Mouse (Mus musculus) neural tube, embryonic 13.5 days (tissue): ENCODE data around the gene Rngtt. TPM values are rescaled to one million over a fixed set of nuclear protein-coding genes. Genes with fewer than 3 reads are reported as not detected.

Experiments
- ATAC-seq: fragments of 200-750 bp; cut with Nextera tagmentation; 2 replicates; pipeline ENCODE4 v1.8.0; 2017; ENCODE audit warnings: low read depth, mild to moderate bottlenecking, moderate TSS enrichment, moderate library complexity
- H3K27ac ChIP-seq: fragments of 300-500 bp; sonication (generic); replicated peaks from 2 replicates; pipeline ENCODE4 v1.5.1; 2015; ENCODE audit warnings: moderate library complexity, mild to moderate bottlenecking, inconsistent platforms
- H3K27me3 ChIP-seq: fragments of 300-500 bp; sonication (generic); 2 replicates; pipeline ENCODE4 v1.6.1; 2015; ENCODE audit warnings: mild to moderate bottlenecking, inconsistent platforms
- H3K36me3 ChIP-seq: fragments of 300-500 bp; sonication (generic); 2 replicates; pipeline ENCODE4 v1.6.1; 2015; ENCODE audit warnings: mild to moderate bottlenecking, inconsistent platforms
- H3K4me1 ChIP-seq: fragments of 300-500 bp; sonication (generic); replicated peaks from 2 replicates; pipeline ENCODE4 v1.6.1; 2015; ENCODE audit warnings: inconsistent platforms
- H3K4me2 ChIP-seq: fragments of 300-500 bp; sonication (generic); 2 replicates; pipeline ENCODE4 v1.6.1; 2015; ENCODE audit warnings: inconsistent platforms, mild to moderate bottlenecking, moderate library complexity
- H3K4me3 ChIP-seq: fragments of 300-500 bp; sonication (generic); 2 replicates; pipeline ENCODE4 v1.5.1; 2015; ENCODE audit warnings: mild to moderate bottlenecking, inconsistent platforms
- H3K9ac ChIP-seq: fragments of 300-500 bp; sonication (generic); 2 replicates; pipeline ENCODE4 v1.6.1; 2015; ENCODE audit warnings: moderate library complexity, mild to moderate bottlenecking, inconsistent platforms
- H3K9me3 ChIP-seq: fragments of 300-500 bp; sonication (generic); 2 replicates; pipeline ENCODE4 v1.6.1; 2016; ENCODE audit warnings: inconsistent platforms
- WGBS: fragments of 180-500 bp; shearing (Covaris S2); methylation state at CpG from one replicate; pipeline ENCODE4 v1.1.7; 2015; 5-methylcytosine and 5-hydroxymethylcytosine counted together
- microRNA-seq: library from miRNA; unstranded; fragments of <30 nt; microRNA quantifications from one replicate; pipeline ENCODE4, GENCODE M21; 2016
- polyA plus RNA-seq: library from polyadenylated mRNA; unstranded; fragments of >200 nt; fragmentation: Nextera tagmentation; extraction: Ambion mirVana; gene quantifications from 2 replicates; pipeline ENCODE4 v1.2.1, GENCODE M21; 2015

The Rngtt gene
- polyA plus RNA-seq, 1 experiment from 2014 or later = 28.0 TPM

DNA sequence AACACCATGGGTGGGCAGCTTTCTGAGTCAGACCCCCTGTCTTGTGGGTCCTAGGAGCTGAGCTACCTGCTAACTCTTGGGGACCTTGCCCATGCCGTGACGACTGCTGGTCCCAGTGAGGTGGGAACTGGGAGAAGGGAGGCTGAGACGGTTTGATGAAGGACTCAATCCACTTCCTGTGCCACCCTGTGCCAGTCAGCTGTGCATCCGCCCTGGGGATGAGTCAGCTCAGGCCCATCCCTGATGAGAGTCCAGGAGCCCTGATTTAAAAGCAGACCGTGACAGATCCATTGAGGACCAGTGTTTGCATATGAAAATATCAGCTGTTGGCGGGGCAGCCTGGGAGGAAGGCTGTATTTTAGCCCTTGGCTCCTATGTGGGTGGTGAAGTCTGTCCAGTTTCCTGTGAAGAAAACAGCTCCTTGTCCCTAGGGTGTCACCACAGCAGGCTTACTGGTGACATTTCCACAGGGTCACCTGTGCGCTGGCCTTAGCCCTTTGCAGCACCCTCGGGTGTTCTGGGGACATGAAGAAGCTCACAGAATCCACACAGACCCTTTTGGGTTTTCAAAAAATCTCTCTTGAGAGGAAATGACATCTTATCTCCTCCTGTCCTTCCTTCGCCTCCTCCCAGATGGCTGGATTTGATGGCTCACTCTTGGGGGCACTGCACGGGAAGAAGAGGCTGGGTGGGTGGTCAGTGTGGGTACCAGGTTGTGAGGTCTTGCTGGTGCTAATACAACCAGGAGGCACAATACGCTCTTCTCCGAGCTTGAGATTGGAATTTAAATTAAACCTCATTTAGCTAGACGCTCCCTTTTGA is 234.9 kb downstream of the Rngtt start:
- Histone ChIP-seq H3K36me3 (no peaks in the 10 kb centered on the region), H3K4me2 (0 out of 2 replicates have a peak overlapping the region, but pooled peaks have one; percentile 11), H3K9me3 (no peaks in the 10 kb centered on the region), H3K27me3 (no peaks in the 10 kb centered on the region), H3K4me1 (peaks cover 27% of the 10 kb centered on the region), H3K9ac (no peak overlapping the region), H3K4me3 (no peak overlapping the region), H3K27ac (no peak overlapping the region)
- peak; percentile 24; the same call in 1 of the 2 replicates for ATAC-seq
- WGBS = 48% methylated on average over 13 of the region's 13 CpGs

DNA sequence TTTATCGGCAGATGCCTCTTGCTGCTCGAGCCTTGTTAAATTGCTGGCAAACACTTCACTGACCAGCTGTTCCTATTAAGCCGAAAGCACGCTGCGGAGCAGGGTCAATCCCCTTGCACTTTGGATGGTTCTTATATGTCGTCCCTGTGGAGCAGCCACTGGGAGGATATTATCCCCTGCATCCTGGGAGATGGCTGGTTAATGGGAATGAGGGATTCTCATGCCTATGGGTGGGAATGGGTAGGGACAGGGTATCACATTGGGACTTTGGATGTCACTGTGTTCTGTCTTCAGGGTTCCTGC is 235.4 kb downstream of the Rngtt start:
- ATAC-seq = peak; percentile 58; the same call in 1 of the 2 replicates
- no peaks in the 10 kb centered on the region for H3K27me3 ChIP-seq
- no peak overlapping the region for H3K9ac ChIP-seq
- no peaks in the 10 kb centered on the region for H3K9me3 ChIP-seq
- 17% methylated on average over 6 of the region's 6 CpGs for WGBS
- 0 out of 2 replicates have a peak overlapping the region, but pooled peaks have one; percentile 11 for H3K4me2 ChIP-seq
- H3K36me3 ChIP-seq = no peaks in the 10 kb centered on the region
- H3K4me3 ChIP-seq = no peak overlapping the region
- peaks cover 30% of the 10 kb centered on the region for H3K4me1 ChIP-seq
- no peak overlapping the region for H3K27ac ChIP-seq

DNA sequence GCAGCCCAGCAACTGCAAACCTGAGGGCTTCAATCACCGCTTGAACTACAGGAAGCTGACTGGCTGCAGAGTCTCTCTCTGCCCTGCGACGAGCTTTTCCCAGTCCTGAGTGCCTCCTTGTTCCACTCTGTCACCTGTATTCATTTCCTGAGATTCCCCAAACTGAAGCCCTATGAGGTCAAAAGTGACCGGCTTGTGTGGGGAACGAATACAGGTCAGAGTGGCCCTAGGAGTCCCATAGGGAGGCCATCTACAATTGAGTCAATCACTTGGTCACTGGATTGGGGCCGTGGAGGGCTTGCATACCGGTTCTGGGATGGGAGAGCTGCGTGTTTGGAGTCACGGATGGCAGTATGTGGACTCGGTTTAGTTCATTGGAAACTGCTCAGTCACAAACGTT is 236.2 kb downstream of the Rngtt start:
- Histone ChIP-seq H3K27ac (no peak overlapping the region), H3K4me1 (peaks cover 30% of the 10 kb centered on the region), H3K4me2 (no peak overlapping the region), H3K36me3 (no peaks in the 10 kb centered on the region), H3K9me3 (no peaks in the 10 kb centered on the region), H3K4me3 (no peak overlapping the region), H3K27me3 (no peaks in the 10 kb centered on the region), H3K9ac (no peak overlapping the region)
- WGBS = 91% methylated on average over 11 of the region's 11 CpGs
- ATAC-seq = no peak

DNA sequence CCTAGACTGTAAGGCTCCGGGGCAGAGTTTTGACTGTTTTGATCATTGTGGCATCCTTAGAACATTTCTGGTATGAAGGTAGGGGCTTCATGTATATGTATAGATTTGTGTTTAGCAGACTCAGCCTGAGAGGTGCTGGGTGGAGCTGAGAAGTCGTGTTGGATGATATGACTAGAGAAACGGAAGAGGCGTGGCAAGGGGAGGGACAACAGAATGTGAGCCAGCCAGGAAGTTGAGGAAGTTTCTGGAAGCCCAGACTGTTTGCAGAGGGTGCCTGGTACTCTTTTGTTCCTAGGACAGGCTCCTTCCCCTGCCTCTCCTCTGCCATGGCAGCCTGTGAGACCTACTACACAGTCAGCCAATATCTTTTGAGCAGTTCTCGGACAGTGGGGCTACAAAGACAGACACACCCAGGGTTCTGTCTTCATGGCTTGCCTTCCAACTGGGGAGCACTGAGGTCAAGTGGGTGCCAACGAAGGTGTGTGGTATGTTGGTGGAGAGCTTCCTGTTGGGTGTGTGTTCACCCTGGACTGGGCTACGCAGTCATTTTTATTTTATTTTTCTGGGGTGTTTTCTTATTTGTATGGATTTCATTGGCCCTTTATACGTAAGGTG is 237.3 kb downstream of the Rngtt start:
- 85% methylated on average over 8 of the region's 8 CpGs for WGBS
- Histone ChIP-seq H3K9me3 (no peaks in the 10 kb centered on the region), H3K36me3 (no peaks in the 10 kb centered on the region), H3K9ac (no peak overlapping the region), H3K27ac (no peak overlapping the region), H3K27me3 (no peaks in the 10 kb centered on the region), H3K4me1 (peaks cover 30% of the 10 kb centered on the region), H3K4me3 (no peak overlapping the region), H3K4me2 (no peak overlapping the region)
- ATAC-seq = no peak

DNA sequence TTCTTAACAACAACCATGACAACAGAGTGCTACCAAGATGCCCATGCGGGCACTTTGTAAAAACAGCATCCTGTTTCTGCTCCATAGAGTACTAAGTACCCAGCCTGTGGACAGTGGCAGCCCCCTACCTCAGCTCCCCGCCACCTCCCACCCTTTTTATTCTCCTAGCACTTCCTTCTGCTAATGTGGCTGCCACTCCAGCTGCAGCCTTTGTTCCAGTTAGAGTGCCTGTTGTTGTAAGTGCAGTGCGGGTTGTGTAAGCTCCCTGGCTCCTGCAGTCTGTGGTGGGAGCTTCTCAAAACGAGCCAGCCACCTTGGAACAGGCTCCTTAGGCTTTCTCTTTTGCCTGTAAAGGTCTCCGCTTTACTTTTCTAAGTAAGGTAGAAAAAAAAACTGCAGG is 239.5 kb downstream of the Rngtt start:
- no peak overlapping the region for H3K4me2 ChIP-seq
- H3K9ac ChIP-seq = no peak overlapping the region
- H3K4me1 ChIP-seq = peaks cover 37% of the 10 kb centered on the region
- H3K4me3 ChIP-seq = no peak overlapping the region
- no peaks in the 10 kb centered on the region for H3K9me3 ChIP-seq
- no peaks in the 10 kb centered on the region for H3K27me3 ChIP-seq
- 37% methylated on average over 5 of the region's 5 CpGs for WGBS
- H3K36me3 ChIP-seq = no peaks in the 10 kb centered on the region
- ATAC-seq = no peak
- no peak overlapping the region for H3K27ac ChIP-seq

Small RNAs within 50 kb of the gene (microRNA-seq; reads per million reads assigned to microRNA genes)
- gene Mir8118 = not detected

Other genes with a start within 250 kb of the Rngtt start
- gene Gabrr2, start 247.3 kb upstream of the Rngtt start, polyA plus RNA-seq = 0.45 and 0.96 TPM in 2 replicates
- gene Gabrr1, start 177.8 kb upstream of the Rngtt start, polyA plus RNA-seq = 0.18 and 0.25 TPM in 2 replicates
- 1.3 and 1.4 TPM in 2 replicates for gene Pm20d2, start 120.6 kb upstream of the Rngtt start, polyA plus RNA-seq
- 41.8 and 44.0 TPM in 2 replicates for gene Srsf12, start 101.3 kb upstream of the Rngtt start, polyA plus RNA-seq
- gene Pnrc1, start 20.1 kb upstream of the Rngtt start, polyA plus RNA-seq = 71.4 and 75.0 TPM in 2 replicates